Mouse (Mus musculus): ENCODE measurements around the gene Rtl4. TPM values are rescaled to one million over a fixed set of nuclear protein-coding genes. Genes with fewer than 3 reads are reported as not detected.

Gene Rtl4
- polyA plus RNA-seq (2014; fragmentation: Illumina TruSeq; extraction: RNeasy Lipid Tissue Mini Kit (QIAGEN cat#74804); ENCODE audit: low read depth, low replicate concordance): not detected

DNA sequence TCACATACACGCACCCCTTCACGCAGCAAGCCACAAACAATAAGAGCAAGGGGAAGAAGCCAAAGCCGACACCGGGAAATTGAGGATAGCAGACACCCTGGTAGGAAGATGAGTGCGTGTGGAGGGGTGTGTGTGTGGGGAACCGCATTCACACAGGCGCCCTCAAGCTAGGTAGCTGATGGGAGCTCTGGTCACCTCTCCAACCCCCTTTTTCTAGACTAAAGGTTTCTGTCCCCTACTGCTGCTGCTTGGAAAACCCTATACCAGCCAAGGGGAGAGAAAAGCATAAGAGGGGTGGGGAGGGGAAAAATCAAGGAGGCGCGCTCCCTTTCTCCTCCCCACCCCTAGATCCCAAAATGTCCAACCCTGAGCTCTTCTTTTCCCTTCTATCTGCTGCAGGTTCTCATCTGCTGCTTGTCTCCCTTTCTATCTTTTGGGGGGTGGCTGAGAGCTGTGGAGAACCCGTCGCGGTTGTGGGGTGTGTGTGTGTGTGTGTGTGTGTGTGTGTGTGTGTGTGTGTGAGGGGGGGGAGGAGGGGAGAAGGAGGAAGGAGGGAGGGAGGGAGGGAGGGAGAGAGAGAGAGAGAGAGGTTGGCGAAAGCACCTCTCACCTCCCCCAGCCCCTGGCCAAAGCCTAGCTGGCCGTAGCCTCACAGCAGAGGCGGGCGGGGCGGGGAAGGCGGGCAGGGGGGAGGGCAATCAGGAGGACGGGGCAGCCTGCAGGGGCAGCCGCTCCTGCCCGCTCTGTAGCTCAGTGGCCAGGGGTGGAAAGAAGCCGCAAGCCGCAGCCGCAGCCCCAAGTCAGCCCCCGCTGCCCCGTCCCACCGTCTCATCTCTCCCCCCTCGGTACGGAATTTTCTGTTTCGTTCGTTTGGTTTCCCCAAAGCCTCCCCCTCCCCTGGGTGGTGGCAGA lies at the start of gene Rtl4:
Rtl4 (plus strand) TSS at position 701 of the 912 bp plus-strand sequence.

GRCm38 (mm10) chrX:144688142-144688206 lies 733 bp upstream of the Rtl4 start, which contains the start of gene Trpc5:
Gene Trpc5, minus strand, starts transcription at chrX:144688180.

Other genes with a start within 250 kb of the Rtl4 start
- not detected for gene Trpc5os, start 232.3 kb upstream of the Rtl4 start, polyA plus RNA-seq (2014; fragmentation: Illumina TruSeq; extraction: RNeasy Lipid Tissue Mini Kit (QIAGEN cat#74804); ENCODE audit: low read depth, low replicate concordance)
- not detected for gene Trpc5, start 727 bp upstream of the Rtl4 start, polyA plus RNA-seq (2014; fragmentation: Illumina TruSeq; extraction: RNeasy Lipid Tissue Mini Kit (QIAGEN cat#74804); ENCODE audit: low read depth, low replicate concordance)